Comparison of ENCODE assay signal across 11 mouse cellular contexts in the genomic region with DNA sequence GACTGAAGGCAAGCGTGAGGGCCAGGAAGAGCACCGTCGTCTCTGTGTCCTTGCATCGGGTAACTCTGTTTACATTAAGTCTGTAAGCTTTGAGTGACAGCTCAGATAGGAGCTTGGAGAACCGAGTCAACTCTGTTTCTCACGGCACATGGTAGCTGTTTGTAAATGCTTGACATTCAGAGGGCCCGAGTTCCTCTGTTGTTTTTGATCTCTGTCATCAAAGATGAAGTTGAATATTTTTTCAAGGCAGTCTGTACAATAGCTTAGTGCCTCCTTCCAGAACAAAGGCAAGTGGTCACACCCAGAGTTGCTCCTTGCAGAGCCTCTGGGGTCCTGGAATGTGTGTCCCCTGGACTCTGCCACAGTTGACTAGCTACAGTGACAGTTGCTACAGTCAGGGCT.
DNase-seq lines count a peak whose midpoint lies in the region; ATAC-seq and TF ChIP-seq lines count a peak whose summit lies in the region.
"Had no signal": no experiment of that assay in that cellular context is flagged by ENCODE, and none has a peak within 500 bp of the region (broad histone marks: within the 10 kb centered on the region; RNA-seq: fewer than 3 reads in every experiment).

No protein-coding gene starts in this region.

- H3K27me3 ChIP-seq in forebrain, embryonic 14.5 days (replicated peaks; ENCODE audit: control insufficient read depth, insufficient read depth, low read length): no peaks in the 10 kb centered on the region
- no peaks in the 10 kb centered on the region for H3K27me3 ChIP-seq in forebrain, embryonic 16.5 days (replicated peaks; ENCODE audit: control insufficient read depth, insufficient read depth, low read length)
- no peaks in the 10 kb centered on the region for H3K27me3 ChIP-seq in lung, embryonic 16.5 days (ENCODE audit: control insufficient read depth, insufficient read depth, low read depth, low read length)
- H3K27me3 ChIP-seq in hindbrain, embryonic 10.5 days (ENCODE audit: insufficient read depth, poor library complexity, severe bottlenecking): no peaks in the 10 kb centered on the region
- H3K27me3 ChIP-seq: CH12.LX had no signal

- no peak for DNase-seq in forebrain, embryonic 14.5 days (ENCODE audit: low spot score)
- no peak for DNase-seq in lung, postnatal 4 days
- DNase-seq in brain, embryonic 14.5 days (ENCODE audit: low read depth): peak; percentile 37
- DNase-seq in lung, postnatal 10 days: peak; percentile 37
- DNase-seq in cerebellum, postnatal 25 days: no peak
- no peak for DNase-seq in hindbrain, embryonic 10.5 days (ENCODE audit: low spot score)
- DNase-seq: kidney, adult 9 months had no signal

- 28% methylated on average over 7 of the region's 7 CpGs for WGBS in forebrain, embryonic 14.5 days
- 18% methylated on average over 7 of the region's 7 CpGs for WGBS in forebrain, embryonic 16.5 days
- WGBS in lung, embryonic 16.5 days: 4% methylated on average over 7 of the region's 7 CpGs
- WGBS in hindbrain, embryonic 10.5 days: 18% methylated on average over 7 of the region's 7 CpGs

- no peak overlapping the region for H3K4me3 ChIP-seq in forebrain, embryonic 14.5 days (ENCODE audit: low read depth, low read length)
- H3K4me3 ChIP-seq in forebrain, embryonic 16.5 days (replicated peaks; ENCODE audit: low read length): no peak overlapping the region
- no peak overlapping the region for H3K4me3 ChIP-seq in lung, embryonic 16.5 days (ENCODE audit: low read length)
- no peak overlapping the region for H3K4me3 ChIP-seq in hindbrain, embryonic 10.5 days
- H3K4me3 ChIP-seq: erythroblast, embryonic 14.5 days had no signal

- no peaks in the 10 kb centered on the region for H3K4me1 ChIP-seq in forebrain, embryonic 14.5 days (ENCODE audit: control insufficient read depth, insufficient read depth, low read length)
- no peaks in the 10 kb centered on the region for H3K4me1 ChIP-seq in forebrain, embryonic 16.5 days (replicated peaks; ENCODE audit: control insufficient read depth, insufficient read depth, low read length)
- peaks cover 10% of the 10 kb centered on the region for H3K4me1 ChIP-seq in lung, embryonic 16.5 days (replicated peaks; ENCODE audit: control insufficient read depth, insufficient read depth, low read length)
- H3K4me1 ChIP-seq in hindbrain, embryonic 10.5 days (replicated peaks): peaks cover 33% of the 10 kb centered on the region

- H3K9ac ChIP-seq in forebrain, embryonic 14.5 days (ENCODE audit: low read length): no peak overlapping the region
- H3K9ac ChIP-seq in forebrain, embryonic 16.5 days (replicated peaks; ENCODE audit: low read depth, low read length): no peak overlapping the region
- H3K9ac ChIP-seq in lung, embryonic 16.5 days (ENCODE audit: low read length): no peak overlapping the region

- TF ChIP-seq POLR2A in brain, embryonic 14.5 days (IDR thresholded peaks at IDR 0.05; ENCODE audit: borderline replicate concordance, extremely low read depth, insufficient read depth, insufficient read length, poor library complexity, severe bottlenecking): no peak

- no peaks in the 10 kb centered on the region for H3K36me3 ChIP-seq in forebrain, embryonic 14.5 days (ENCODE audit: control insufficient read depth, insufficient read depth, low read length)
- no peaks in the 10 kb centered on the region for H3K36me3 ChIP-seq in forebrain, embryonic 16.5 days (ENCODE audit: control insufficient read depth, insufficient read depth)
- no peaks in the 10 kb centered on the region for H3K36me3 ChIP-seq in lung, embryonic 16.5 days (ENCODE audit: control insufficient read depth, insufficient read depth, low read length)
- no peaks in the 10 kb centered on the region for H3K36me3 ChIP-seq in hindbrain, embryonic 10.5 days

- no peaks in the 10 kb centered on the region for H3K9me3 ChIP-seq in forebrain, embryonic 14.5 days (replicated peaks; ENCODE audit: control insufficient read depth, low read length)
- H3K9me3 ChIP-seq in forebrain, embryonic 16.5 days (ENCODE audit: control insufficient read depth, low read length): no peaks in the 10 kb centered on the region
- no peaks in the 10 kb centered on the region for H3K9me3 ChIP-seq in lung, embryonic 16.5 days (ENCODE audit: control insufficient read depth, low read length)
- H3K9me3 ChIP-seq in hindbrain, embryonic 10.5 days: no peaks in the 10 kb centered on the region

- peak; percentile 55; the same call in 1 of the 2 replicates for ATAC-seq in forebrain, embryonic 14.5 days
- ATAC-seq in forebrain, embryonic 16.5 days: no peak
- peak; percentile 64; the same call in 1 of the 2 replicates for ATAC-seq in lung, embryonic 16.5 days (ENCODE audit: low read depth)

- H3K27ac ChIP-seq in forebrain, embryonic 14.5 days (ENCODE audit: low read depth, low read length): no peak overlapping the region
- H3K27ac ChIP-seq in forebrain, embryonic 16.5 days (ENCODE audit: low read length): no peak overlapping the region
- peak overlapping the region; percentile 34; the same call in 1 of the 2 replicates for H3K27ac ChIP-seq in lung, embryonic 16.5 days (ENCODE audit: low read length)
- no peak overlapping the region for H3K27ac ChIP-seq in hindbrain, embryonic 10.5 days

- no peak overlapping the region for H3K4me2 ChIP-seq in forebrain, embryonic 14.5 days (ENCODE audit: low read length)
- H3K4me2 ChIP-seq in forebrain, embryonic 16.5 days (ENCODE audit: low read length): no peak overlapping the region
- H3K4me2 ChIP-seq in lung, embryonic 16.5 days (ENCODE audit: low read depth, low read length): no peak overlapping the region

- no peak for TF ChIP-seq CTCF in brain, embryonic 14.5 days (IDR thresholded peaks at IDR 0.05; ENCODE audit: borderline replicate concordance, extremely low read depth, insufficient read depth, insufficient read length)

Comparison
In these comparisons a context has a peak if more than half of its experiments do, and no peak if none do; other contexts are left out.
1. DNase-seq: peak in brain, embryonic 14.5 days (single experiment) and lung, postnatal 10 days (single experiment); none in forebrain, embryonic 14.5 days (single experiment), lung, postnatal 4 days (0 of 2), cerebellum, postnatal 25 days (0 of 2) and hindbrain, embryonic 10.5 days (single experiment).